Mouse (Mus musculus) CD4-positive, CD25-positive, alpha-beta regulatory T cell, adult 2 months (primary cell): ENCODE results near the gene Omd.
"Not testable (repeated sequence)": the region's sequence is repeated elsewhere in the genome, so short reads cannot be mapped to it uniquely, and the experiment has no call there.

Source experiments
- DNase-seq: peaks from one replicate; pipeline ENCODE4 v3.0.0-alpha.2; 2012; ENCODE audit warnings: low read depth, low spot score

Omd gene

DNA sequence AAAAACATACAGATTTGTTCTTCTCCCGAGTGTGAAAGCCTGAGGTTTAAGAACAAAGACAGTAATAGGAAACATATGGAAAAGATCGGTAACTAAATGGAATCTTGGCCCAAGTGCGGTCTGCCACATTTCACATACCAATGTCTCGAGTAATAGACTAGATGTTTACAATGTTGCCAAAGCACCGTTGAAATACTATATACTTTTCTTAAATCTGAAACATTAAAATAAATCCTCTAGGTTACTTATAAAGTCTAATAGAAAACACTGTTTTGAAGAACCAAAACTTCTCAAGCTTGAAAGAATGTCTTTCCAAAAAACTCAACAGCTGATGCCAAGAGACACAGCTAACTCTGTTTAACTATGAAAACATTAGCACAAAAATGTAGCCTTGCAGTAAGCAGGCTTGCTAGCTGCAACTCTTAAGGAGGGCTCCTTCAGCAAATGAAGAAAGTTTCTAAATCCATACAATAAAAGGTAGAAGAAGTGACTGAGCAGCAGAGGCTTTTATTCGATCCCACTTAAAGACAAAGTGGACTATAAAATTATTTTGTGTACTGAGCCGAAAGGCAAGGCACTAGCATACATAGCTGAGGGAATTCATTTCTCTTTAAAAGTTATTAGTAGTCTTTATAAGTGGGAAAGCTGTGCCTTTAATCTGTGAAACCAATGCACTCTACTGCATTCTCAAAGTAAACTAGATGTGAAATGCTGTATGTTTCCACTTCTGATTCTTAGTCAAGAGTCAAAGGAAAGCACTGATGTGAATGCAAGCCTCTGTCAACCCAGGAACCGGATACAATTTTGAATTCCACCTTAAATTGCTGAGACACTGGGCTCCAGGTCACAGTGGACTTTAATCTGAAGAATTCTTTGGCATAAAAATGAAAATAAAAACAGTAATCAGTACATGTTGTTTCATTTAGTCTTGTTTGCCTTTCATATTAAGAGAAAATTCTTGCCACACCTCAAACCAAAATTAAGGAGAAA lies at the start of gene Omd:
Gene Omd (plus strand): TSS at position 922 of the 990 bp plus-strand sequence.
- no peak for DNase-seq

DNA sequence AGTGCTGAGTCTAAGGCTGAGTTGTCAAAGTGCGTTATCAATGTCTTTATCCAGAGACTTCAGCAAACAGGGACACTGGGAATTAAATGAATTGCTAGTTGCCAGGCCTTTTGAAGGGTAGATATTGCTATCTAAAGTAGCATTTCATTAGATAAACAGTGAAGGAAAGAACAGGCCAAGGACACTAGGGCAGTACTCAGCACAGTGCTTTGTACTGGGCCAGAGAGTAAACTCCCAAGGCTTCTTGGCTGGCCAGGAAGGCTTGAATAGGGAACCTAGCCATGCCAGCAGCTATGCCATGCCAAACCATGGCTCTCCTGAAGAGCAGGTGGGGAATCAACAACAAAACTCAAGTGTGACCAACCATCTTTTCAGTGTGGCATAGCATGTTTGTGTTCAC lies 45.3 kb upstream of the Omd start:
- no peak for DNase-seq

DNA sequence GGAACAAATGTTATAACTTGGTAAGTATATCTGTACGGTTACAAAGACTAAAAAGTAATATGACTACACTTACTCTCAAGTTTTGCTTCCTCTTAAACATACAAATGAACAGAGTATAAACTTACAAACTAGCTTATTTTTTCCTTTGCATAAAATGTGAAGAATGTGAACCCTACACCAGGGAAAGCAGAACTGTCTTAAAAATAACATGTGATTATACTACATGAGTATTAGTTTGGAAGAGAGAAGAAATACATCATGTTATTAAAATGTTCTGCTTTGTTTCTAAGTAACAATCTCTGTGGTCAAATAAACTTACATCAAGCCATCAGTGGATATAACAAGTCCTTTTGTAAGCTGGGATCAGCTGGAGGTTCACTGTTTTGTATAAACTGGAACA lies 43.6 kb upstream of the Omd start:
- DNase-seq: no peak

- no peak for DNase-seq
Observed at GRCm38 (mm10) chr13:49544279-49544678, 38.0 kb upstream of the Omd start, which contains the start of gene Aspn. Aspn (plus strand) TSS chr13:49544443.

DNA sequence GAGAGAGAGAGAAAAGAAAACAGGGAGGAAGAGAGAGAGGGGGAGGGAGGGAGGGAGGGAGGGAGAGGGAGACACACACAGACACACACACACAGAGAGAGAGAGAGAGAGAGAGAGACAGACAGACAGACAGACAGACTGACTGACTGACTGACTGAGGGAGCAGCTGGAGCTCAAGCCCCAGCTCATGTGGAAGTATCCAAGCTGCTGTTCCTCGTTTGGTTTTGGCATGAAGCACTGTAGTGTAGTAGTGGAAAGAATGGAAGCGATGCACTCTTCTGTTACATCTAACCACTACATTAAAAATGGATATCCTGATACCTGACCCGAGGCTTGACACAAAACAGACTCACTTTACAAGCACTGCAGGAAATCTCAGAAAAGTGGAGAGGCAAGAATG lies 36.6 kb upstream of the Omd start:
- no peak for DNase-seq

DNA sequence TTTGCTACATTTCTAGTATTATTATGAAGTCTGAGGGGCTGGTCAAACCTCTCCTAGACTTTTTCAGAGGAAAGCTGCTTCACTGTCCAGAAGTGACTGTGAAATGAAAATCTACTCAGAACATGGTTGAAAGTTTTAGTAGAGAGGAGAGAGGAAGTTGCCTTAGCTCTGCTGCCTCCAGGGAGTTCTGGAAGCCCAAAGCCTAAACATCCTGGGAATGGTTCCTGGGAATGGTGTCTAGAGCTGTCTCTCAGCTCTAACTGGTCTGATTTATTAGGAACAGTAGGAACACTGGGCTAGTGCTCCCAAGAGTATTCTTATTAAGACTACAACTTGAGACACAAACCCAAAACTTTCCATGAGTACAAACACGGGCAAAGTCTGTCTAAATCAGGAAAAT lies 35.7 kb upstream of the Omd start:
- no peak for DNase-seq

DNA sequence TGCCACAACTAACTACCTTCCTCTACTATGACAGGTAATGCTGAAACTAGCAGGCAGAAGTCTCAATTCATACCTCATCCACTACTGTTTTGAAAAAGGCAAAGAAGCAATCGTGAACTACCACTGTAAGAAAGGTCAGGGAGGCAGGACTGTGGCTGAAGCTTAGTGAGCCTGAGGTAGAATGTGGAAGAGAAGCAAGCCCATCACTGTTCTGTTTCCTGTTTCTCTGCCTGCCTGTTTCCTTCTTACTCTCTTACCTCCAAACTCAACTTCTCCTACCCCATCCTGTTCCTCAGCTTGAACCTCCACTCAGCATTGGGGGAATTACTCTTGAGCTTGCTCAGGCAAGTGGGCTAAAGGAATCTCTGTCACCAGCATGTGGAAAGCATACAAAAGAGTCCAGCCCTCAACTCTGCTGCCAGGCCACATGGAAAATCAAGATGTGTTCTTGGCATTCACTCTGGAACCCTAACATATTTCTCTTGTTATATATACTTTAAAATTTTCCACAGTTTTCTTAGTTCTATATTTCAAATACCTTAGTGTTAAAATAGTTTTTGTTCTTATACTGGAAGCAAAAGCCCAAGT lies 34.6 kb upstream of the Omd start:
- no peak for DNase-seq

DNA sequence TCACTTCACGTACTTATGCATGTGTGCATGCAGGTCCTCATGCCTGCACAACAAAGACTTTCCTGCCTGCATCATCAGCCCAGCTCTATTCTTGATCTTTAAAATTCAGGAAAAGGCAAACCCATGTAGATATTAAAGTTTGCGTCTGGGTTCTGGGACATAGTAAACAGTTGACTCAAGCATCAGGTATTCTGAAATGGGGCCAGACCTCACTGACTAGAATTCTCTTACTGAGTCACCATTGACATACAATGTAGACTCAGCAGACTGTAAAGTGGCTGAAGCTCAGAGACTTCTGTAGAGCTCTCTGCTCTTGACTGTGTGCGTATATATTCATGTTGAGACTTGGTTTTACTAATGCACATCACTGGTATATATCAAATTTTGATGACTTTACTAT lies 32.6 kb upstream of the Omd start:
- DNase-seq: no peak

DNA sequence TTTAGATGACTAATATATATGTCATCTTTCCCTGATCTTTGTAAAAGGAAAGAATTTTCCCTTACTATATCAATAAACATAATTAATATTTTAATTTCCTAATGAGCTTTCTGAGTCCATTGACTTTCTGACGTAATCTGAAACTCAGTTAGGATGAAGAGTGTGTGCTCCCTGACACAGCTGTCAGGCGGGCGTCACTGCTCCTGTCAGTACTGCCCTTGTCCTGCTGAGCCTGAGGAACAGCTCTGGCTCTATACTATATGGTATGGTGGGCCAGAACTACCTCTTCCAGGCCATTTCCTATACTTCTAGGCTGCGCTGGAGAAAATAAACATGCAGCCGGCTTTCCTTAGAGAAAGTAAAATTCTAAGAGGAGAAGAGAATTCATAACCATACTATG lies 27.7 kb upstream of the Omd start:
- no peak for DNase-seq

DNA sequence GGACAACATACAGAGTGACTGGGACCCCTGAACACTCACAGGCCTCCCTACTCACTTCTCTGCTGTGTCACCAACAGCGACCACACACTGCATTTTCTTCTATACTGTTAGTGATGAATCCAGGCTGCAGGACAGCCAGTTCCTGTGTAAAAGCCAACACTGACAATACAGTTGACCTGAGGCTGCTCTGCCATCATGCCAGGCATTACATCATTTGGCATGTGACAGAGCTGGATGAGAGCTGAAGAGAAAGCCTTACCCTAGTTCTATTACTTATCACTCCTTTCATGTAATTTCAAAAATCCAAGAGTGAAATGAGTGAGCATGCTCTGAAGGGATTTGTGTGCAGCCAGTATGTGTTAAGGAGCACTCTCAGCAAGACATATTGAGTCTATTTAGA lies 26.1 kb upstream of the Omd start:
- DNase-seq: peak; percentile 5

GRCm38 (mm10) chr13:49556924-49557323 lies 25.3 kb upstream of the Omd start:
- DNase-seq: peak; percentile 29

- peak; percentile 59 for DNase-seq
Observed at GRCm38 (mm10) chr13:49559185-49559584, 23.1 kb upstream of the Omd start.

DNA sequence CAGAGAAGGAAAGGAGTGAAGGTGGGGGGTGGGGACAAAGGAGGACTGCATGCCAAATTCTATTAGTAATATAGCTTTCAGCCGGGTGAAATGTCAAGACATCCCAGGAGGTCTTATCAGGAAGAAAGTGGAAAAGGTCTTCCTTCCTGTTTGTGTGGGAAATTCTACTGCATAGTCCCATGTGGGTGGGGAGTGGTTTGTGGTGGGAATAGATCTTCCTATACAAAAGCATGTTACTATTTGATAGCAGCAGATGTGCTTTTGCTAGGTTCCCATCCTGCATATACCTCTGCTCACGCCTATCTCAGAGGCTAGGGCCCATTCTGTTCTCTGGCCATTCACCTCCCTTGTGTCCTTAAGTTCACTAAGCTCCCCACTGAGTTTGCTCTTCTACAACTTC lies 21.4 kb upstream of the Omd start:
- no peak for DNase-seq

DNA sequence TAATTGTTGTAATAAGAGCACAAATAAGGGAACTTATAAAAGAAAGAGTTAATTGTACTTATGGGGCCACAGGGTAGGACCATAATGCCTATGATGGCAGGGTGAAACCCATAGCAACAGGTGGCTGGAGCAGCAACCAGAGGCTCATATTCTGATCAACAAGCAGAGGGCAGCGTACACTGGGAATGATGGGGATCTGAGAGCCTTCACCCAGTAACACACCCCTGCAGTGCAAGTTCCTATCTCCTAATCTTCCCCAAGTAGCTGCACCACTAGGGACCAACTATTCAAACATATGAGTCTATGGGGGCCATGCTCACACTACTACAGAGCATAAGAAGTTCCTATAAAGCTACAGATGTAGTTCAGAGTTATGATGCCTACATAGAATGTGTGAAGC lies 17.9 kb upstream of the Omd start:
- no peak for DNase-seq

DNA sequence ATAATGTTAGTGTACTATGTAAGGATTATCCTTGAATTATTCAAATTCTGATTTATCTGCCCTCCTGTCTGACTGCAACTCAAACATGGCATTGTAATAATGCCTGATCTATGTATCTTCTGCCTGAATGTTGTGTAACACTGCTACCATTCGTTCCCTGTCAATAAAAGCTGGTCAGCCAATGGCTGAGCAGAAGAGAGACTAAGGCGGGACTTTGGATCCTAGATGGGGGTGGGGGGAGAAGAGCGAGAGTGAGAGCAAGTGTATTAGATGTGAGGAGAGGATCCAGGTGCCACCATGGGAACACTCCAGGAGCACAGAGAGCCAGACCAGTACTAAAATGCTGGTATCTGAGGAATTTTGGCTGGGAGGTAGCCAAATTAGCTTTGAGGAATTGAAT lies 11.9 kb upstream of the Omd start:
- no peak for DNase-seq

GRCm38 (mm10) chr13:49571418-49571817 lies 10.8 kb upstream of the Omd start:
- no peak for DNase-seq

DNA sequence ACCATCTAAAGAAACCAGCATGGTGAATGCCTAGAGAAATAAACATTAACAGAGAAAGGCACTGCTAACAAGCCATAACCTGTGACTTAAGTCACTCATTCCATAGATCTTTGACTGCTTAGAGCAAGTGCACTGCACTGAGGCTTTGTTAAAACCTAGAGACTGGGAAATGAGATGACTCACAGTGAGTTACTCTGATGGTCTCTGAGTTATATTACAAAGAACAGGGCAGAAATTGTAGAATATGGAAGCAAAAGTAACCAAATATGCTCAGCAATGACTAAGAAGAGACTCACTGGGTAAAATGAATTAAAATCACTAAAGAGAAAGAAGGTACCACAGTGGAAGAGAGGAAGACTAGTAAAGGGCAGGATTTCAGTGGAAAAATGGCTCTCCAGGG lies 1.6 kb downstream of the Omd start:
- DNase-seq: no peak

DNA sequence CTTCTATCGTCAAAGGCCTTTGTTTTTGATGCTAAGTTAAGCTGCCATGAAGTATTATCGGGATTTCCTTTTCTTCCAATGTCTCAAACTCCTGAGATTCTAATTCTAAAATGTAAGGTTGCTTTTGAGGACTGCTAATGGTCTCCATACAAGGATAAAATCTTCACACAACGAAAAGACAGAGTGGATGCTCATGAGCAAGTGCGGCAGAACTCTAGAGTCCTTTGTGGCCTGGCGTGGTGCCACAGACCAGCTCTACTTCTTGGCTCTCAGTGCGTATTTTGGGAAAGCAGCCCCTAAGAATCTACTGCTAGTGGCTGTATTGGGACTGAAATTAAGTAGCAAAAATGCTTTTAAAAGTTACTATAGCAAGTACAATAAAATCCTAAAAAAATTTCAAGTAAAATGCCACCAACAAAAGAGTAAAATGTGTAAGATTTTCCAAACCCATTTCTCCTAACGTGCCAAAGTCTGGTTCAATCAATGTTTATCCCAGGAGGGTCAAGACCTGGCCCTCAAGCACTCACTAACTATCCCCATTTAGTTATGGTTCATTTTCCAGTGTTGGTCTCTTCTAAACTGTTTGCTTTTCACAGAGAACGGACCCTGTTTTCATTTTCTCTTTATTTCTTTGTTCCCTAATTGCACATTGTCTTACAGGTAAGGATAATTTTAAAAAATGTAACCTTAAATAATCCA lies 2.2 kb downstream of the Omd start:
- no peak for DNase-seq

DNA sequence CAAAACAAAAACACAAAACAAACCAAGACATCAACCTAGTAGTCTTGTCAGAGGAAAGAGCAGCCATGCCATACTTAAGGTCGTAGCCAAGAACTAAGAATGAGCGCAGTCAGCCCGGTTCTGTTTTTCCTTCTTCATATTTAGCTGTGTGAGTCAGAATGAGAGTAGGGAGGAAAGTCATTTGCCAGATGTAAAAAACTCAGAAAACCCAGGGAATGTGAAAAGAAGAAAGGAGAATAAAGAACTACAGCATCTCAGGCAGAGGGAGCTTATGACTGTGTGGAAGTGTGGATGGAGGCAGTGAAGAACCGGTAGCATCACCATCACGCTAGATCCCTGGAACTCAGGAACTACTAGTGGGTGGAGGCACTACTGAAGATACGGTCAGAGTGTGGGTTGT lies 3.8 kb downstream of the Omd start:
- no peak for DNase-seq

- not testable (repeated sequence) for DNase-seq
Observed at GRCm38 (mm10) chr13:49602541-49602940, 20.3 kb downstream of the Omd start.

- DNase-seq: no peak
Observed at GRCm38 (mm10) chr13:49603603-49604002, 21.3 kb downstream of the Omd start.

DNA sequence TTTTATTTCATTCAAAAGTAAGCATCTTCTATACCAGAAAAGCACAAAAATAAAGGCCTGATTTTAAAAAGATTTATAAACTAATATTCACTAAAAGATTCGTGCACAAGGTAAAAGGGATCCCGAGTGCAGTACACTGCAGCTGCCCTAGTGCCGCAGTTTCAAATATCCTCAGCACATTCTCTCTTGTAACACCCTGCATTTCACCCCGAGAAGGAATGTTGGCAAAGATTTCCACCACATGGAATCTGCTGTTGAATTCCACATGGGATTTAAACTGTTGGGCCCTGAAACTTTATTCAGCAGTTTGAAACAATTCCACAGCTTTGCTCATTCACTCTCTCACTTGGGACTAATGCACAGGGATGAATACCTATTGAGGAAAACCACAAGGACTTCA lies 25.5 kb downstream of the Omd start, which contains the start of gene Ogn:
Gene Ogn (plus strand): TSS at position 333 of the 400 bp plus-strand sequence.
- no peak for DNase-seq
